Mouse (Mus musculus) thymus, postnatal 36 days (tissue): ENCODE measurements around the gene Mov10.
"Not testable (repeated sequence)": the region's sequence is repeated elsewhere in the genome, so short reads cannot be mapped to it uniquely, and the experiment has no call there.

Experiments
- DNase-seq, 2 experiments: peaks; one replicate each; pipeline ENCODE4 v3.0.0; 2022; ENCODE audit warnings: mixed read lengths in 2 of 2

Gene Mov10

GRCm38 (mm10) chr3:104780561-104781420, 37.6 kb downstream of the Mov10 start, which contains the start of gene Ppm1j:
Gene Ppm1j, plus strand, starts transcription at chr3:104781056.
- peak; percentile 55 to 65 for DNase-seq

DNA sequence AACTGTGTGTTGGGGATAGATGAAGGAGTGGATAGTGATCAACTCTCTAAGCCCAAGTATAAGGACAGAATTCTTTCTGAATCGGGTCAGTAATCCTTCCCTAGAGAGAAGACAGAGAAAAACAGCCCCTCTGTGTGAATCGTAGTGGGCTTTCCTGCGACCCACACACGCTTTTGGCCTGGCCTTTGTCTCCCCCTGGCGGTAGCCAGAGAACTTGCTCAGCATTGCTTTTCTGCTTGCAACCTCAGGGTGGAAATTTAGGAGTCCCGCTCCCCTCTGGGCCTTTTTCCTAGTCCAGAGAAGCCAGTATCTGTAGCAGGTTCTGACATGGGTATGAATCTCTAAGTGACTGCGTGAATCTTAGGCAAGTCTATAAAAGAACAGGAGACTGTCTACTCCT, 38.4 kb downstream of the Mov10 start:
- DNase-seq: peak; percentile 65 to 70

- peak; percentile 45 to 55 for DNase-seq
Observed at GRCm38 (mm10) chr3:104777342-104777741, 41.0 kb downstream of the Mov10 start.

DNA sequence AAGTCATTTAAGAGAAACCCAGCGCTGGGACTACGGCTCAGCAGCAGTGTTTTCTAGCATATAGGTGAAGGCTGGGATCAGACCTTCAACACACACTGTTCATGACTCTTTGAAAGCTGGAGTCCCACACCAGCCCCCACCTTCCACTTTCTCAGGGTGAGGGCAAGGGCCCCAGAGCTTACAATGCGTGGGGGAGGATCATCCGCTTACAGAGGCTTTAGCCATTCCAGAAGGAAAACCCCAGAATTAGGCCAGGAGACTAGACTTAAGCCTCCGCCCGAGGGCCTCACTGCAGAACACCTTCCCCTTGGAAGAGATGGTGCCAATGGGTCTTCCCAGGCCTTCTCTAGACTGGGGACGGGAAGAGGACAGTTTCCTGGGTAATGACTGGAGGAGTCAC, 45.1 kb downstream of the Mov10 start:
- DNase-seq: no peak

DNA sequence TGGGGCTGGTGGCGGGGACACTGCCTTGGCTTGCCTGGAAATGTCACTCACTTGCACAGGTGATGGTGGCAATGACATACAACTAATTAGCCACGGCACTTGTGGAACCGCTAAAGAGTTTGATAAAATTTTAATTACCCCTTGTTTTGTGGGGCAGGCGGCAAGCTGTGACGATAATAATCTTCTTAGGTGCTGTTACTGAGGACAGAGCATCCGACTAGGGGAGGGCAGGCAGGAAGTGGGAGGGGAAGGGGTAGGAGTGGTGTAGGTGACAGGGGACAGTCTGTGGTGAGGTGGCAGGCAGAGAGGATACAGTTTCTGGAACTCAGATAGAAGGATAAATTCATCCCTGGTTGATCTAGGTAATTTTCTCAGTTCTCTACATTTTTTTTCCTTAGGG, 46.9 kb downstream of the Mov10 start:
- DNase-seq: peak; percentile 23 to 44

- DNase-seq: no peak
Observed at GRCm38 (mm10) chr3:104770918-104771317, 47.4 kb downstream of the Mov10 start.

DNA sequence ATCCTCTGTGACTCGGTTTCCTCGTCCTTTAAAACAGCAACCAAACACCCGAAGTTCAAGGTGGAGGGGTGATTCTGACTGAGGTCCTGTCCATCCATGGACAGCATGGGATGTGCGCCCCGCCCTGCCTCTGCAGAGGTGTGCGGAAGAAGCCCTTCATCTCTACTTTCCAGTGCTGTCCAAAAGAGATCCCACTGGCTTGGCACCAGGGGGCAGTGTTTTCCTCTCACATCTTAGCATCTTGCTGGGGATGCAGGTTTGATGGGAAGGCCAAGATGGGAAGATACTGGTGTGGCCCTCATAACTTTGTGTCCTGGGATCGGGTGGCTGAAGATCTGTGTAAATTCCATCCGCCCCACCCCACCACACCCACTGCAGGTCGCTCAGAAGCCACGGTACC, 48.3 kb downstream of the Mov10 start:
- DNase-seq: peak; percentile 38 to 41

DNA sequence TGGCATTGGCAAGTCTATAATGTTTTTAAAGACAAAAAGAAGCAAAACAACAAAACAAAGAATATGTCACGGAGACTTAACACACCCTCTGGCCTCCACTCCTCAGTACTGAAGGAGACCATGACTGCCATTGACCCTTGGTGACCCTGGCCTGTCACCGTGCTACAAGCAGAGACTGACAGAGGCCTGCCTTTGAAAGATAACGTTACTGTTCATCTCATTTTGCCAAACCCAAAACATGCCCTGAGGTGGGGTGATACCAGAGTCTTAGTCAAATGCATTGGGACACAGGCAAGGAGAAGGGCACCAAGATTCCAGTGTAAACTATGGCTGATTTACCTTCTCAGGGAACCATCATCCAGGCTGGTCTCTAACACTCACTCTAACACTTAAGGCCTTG, 49.2 kb downstream of the Mov10 start:
- no peak for DNase-seq

DNA sequence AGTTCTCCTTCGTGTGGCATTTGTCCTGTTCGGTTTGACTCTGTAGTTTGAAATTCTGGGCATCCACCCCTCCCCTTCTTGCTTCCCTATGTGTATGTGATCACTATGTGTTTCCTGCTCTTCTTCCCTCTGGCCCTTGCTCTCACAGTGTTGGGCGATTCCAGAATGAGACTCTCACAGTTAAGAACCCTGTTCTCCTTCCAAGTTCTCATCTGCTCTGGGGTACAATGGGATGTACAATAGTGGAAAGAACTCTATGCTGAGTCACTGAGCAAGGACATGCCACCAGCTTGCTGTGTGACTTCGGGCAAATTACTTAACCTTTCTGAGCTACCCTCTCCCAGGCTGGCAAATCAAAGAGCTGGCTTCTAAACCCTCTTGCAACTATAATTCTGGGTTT, 50.6 kb downstream of the Mov10 start:
- DNase-seq: no peak

GRCm38 (mm10) chr3:104767141-104767540, 51.2 kb downstream of the Mov10 start:
- DNase-seq: no peak

- peak in 1 of 2 experiments; percentile 30 for DNase-seq
Observed at GRCm38 (mm10) chr3:104765021-104765420, 53.3 kb downstream of the Mov10 start.

DNA sequence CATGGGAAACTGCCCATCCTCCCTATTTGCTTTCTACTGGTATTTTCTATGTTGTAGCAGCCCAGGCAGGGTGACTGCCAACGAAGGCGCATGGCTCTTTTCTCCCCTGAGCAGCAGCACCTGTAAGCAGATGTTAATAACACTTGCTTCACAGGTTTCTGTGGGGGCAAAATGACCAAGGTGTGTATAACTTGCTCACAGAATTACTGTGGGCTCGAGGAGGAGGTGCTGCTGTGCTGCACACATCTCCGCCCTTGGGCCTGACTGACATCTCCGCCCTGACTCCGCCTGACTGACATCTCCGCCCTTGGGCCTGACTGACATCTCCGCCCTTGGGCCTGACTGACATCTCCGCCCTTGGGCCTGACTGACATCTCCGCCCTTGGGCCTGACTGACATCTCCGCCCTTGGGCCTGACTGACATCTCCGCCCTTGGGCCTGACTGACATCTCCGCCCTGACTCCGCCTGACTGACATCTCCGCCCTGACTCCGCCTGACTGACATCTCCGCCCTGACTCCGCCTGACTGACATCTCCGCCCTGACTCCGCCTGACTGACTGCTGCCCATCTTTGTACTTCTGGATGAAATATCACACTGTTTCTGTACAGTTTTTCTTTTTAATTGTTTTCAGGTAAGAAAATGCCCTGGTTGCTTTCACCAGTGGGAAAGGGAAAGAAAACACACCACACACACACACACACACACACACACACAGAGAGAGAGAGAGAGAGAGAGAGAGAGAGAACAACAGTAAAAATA, 56.1 kb downstream of the Mov10 start:
- DNase-seq: not testable (repeated sequence)

DNA sequence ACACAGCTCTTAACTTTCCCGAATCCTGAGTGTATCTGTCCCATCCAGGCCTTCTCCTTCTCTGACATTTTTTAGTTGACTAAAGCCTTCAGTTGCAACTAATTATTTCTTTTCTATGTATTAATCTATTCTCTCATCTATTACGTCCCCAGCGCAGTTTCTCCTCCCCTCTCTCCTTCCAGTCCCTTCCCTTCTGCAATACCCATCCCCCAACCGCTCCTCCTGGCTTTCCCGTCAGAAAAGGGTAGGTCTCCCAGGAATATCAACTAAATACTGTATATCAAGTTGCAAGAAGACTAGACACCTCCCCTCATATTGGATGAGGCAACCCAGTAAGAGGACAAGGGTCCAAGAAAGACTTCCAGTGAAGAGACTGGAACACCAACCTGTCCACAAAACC, 59.5 kb downstream of the Mov10 start:
- no peak for DNase-seq

GRCm38 (mm10) chr3:104758406-104758805, 60.0 kb downstream of the Mov10 start:
- DNase-seq: peak; percentile 66

- DNase-seq: peak; percentile 16 to 19
Observed at GRCm38 (mm10) chr3:104752845-104753244, 65.5 kb downstream of the Mov10 start.
